Mouse (Mus musculus): ENCODE data around the gene Prr15l. TPM values are rescaled to one million over a fixed set of nuclear protein-coding genes. Genes with fewer than 3 reads are reported as not detected.

The Prr15l gene
- polyA plus RNA-seq, 1 experiment, result 137 TPM

DNA sequence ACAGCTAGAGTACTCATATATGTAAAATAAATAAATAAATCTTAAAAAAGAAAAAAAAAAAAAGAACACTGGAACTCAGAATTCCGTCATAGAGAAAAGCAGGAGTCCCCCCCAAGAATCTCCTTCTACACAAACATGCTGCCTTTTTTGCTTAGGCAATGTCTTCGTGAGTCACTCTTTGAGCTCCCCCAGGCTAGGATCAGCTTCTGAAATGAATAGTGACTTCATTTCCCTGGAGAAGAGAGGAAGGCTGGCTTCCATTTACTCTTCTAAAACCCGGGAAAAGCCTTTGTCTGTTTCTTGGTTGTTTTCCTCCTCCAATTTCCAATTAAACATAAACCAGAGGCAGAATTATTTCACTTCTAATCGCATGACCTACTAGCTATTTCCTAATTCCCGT, 45.0 kb downstream of the Prr15l start:
- 0 out of 2 replicates have a peak overlapping the region, but pooled peaks have one; percentile 9 for H3K27ac ChIP-seq (ENCODE audit: insufficient read depth, low read depth, low read length)
- H3K36me3 ChIP-seq (ENCODE audit: control insufficient read depth, insufficient read depth, low read length), result no peaks in the 10 kb centered on the region
- no peaks in the 10 kb centered on the region for H3K27me3 ChIP-seq (ENCODE audit: control insufficient read depth, insufficient read depth, low read length)
- TF ChIP-seq CTCF (IDR thresholded peaks at IDR 0.05; ENCODE audit: extremely low read depth, insufficient read length, insufficient replicate concordance, low read depth, low read length) (no peak), POLR2A (IDR thresholded peaks at IDR 0.05; ENCODE audit: low read depth, low read length) (no peak)
- 78% methylated on average over 5 of the region's 5 CpGs for WGBS
- peaks cover 16% of the 10 kb centered on the region; the same call in 1 of the 2 replicates for H3K4me1 ChIP-seq (ENCODE audit: control insufficient read depth, insufficient read depth, insufficient read length, low read length)
- H3K4me3 ChIP-seq (ENCODE audit: low read depth, low read length), result no peak overlapping the region

DNA sequence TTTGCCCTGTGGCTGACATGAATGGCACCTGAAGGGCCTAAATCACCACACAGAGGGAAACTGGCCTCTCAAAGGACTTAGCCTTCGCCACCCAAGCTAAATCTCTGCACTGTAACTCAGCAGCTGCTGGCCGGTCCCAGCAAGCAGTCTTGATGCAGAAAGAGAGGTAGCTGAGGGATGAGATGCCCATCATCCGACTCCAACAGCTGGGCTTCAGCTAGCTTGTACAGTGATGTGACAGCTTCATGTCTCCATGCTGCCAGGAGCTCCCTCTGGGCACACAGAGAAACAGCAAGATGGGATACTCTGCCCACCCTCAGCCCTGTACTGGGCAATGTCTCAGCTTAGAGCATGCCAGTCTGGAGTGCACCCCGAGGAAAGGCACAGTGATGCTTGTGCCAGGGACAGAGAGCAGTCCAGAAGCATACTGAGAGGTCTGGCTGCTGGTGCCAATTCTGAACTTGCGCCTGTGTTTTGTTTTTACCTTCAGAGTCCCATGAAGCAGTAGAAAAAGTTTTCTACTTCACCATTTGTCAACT, 45.6 kb downstream of the Prr15l start:
- 85% methylated on average over 5 of the region's 5 CpGs for WGBS
- H3K27ac ChIP-seq (ENCODE audit: insufficient read depth, low read depth, low read length), result 0 out of 2 replicates have a peak overlapping the region, but pooled peaks have one; percentile 9

DNA sequence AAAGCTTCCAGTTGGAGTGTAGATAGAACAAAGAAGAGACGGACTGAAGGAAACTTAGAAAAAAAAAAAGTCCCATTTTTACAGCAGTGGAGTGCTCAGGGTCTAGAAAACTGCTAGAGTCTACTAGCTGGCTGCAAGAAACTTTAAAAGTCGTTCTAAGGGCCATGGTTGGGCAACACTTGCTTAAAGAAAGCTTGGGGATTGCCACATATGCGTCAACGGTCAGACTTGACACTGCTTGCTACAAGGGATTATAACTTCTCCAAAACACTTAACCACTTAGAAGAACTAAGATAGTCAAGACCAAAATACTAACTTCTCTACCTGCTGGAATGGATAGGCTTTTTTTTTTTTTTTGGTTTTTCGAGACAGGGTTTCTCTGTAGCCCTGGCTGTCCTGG, 46.9 kb downstream of the Prr15l start:
- no peak overlapping the region for H3K27ac ChIP-seq (ENCODE audit: insufficient read depth, low read depth, low read length)

More for the DNA sequence above, 45.6 kb downstream of the Prr15l start:
- Histone ChIP-seq H3K4me1 (ENCODE audit: control insufficient read depth, insufficient read depth, insufficient read length, low read length) (peaks cover 14% of the 10 kb centered on the region), H3K36me3 (ENCODE audit: control insufficient read depth, insufficient read depth, low read length) (no peaks in the 10 kb centered on the region), H3K4me3 (ENCODE audit: low read depth, low read length) (no peak overlapping the region), H3K27me3 (ENCODE audit: control insufficient read depth, insufficient read depth, low read length) (no peaks in the 10 kb centered on the region)
- TF ChIP-seq POLR2A (IDR thresholded peaks at IDR 0.05; ENCODE audit: low read depth, low read length), result no peak
- no peak for TF ChIP-seq CTCF (IDR thresholded peaks at IDR 0.05; ENCODE audit: extremely low read depth, insufficient read length, insufficient replicate concordance, low read depth, low read length)

DNA sequence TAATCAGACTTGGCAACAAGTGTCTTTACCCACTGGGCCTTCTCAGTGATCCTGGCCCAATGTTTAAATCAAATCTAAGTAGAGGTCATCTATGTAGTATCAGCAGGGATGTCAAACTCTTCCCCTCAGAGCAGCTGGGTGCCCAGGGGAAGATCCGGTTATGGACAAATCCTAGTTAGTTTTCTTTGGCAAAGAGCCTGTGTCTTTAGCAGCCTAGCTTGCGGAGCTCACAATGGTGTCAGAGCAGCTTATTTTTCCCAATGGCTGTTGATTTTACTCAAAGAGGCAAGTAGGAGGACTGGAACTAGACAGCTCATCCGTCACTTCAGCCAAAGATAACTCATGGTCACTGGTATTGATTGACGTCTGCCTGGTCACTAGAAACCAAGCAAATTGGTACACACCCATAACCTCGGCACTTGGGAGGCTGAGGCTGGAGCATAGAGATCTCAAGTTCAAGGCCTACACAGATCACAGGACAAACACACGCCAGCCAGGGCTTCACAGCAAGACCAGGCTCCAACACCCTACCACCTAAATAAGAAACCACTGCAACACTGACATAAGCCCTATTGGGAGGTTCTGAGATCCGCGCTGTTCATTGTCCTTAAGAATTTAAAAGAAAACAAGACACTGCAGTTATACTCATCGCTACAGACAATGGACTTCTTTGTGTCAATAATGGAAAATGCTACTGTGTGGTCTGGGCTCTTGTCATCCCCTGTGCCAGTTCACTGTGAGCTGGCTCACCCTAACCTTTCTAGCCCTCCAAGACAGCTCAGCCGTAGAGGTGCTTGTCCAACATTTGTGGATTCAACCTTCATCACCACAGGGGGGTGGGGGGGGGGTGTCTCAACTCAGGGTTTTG, 47.8 kb downstream of the Prr15l start:
- Histone ChIP-seq H3K36me3 (ENCODE audit: control insufficient read depth, insufficient read depth, low read length) (no peaks in the 10 kb centered on the region), H3K27me3 (ENCODE audit: control insufficient read depth, insufficient read depth, low read length) (no peaks in the 10 kb centered on the region), H3K4me1 (ENCODE audit: control insufficient read depth, insufficient read depth, insufficient read length, low read length) (peaks cover 9% of the 10 kb centered on the region), H3K4me3 (ENCODE audit: low read depth, low read length) (no peak overlapping the region), H3K27ac (ENCODE audit: insufficient read depth, low read depth, low read length) (no peak overlapping the region)
- 82% methylated on average over 10 of the region's 10 CpGs for WGBS
- TF ChIP-seq CTCF (IDR thresholded peaks at IDR 0.05; ENCODE audit: extremely low read depth, insufficient read length, insufficient replicate concordance, low read depth, low read length) (no peak), POLR2A (IDR thresholded peaks at IDR 0.05; ENCODE audit: low read depth, low read length) (no peak)

More for the DNA sequence above, 46.9 kb downstream of the Prr15l start:
- no peak overlapping the region for H3K4me3 ChIP-seq (ENCODE audit: low read depth, low read length)
- peaks cover 9% of the 10 kb centered on the region for H3K4me1 ChIP-seq (ENCODE audit: control insufficient read depth, insufficient read depth, insufficient read length, low read length)
- no peaks in the 10 kb centered on the region for H3K36me3 ChIP-seq (ENCODE audit: control insufficient read depth, insufficient read depth, low read length)
- WGBS, result 71% methylated on average over 5 of the region's 5 CpGs
- no peaks in the 10 kb centered on the region for H3K27me3 ChIP-seq (ENCODE audit: control insufficient read depth, insufficient read depth, low read length)
- TF ChIP-seq POLR2A (IDR thresholded peaks at IDR 0.05; ENCODE audit: low read depth, low read length) (no peak), CTCF (IDR thresholded peaks at IDR 0.05; ENCODE audit: extremely low read depth, insufficient read length, insufficient replicate concordance, low read depth, low read length) (no peak)

DNA sequence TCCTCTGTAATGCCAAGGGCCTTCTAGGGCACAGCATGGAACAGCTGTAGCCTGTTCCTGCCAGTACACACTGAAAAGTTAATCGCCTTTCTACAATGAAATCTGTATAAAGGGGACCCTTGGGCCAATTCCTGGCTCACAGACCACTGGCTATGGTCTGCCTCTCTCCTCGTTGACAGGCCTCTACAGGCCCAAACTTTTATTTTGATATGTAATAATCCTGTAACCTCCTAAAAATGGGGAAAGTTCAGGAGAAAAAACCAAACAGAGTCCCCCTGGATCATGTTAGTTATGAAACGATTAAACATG, 48.4 kb downstream of the Prr15l start:
- TF ChIP-seq CTCF (IDR thresholded peaks at IDR 0.05; ENCODE audit: extremely low read depth, insufficient read length, insufficient replicate concordance, low read depth, low read length) (no peak), POLR2A (IDR thresholded peaks at IDR 0.05; ENCODE audit: low read depth, low read length) (no peak)
- no peak overlapping the region for H3K4me3 ChIP-seq (ENCODE audit: low read depth, low read length)
- H3K27me3 ChIP-seq (ENCODE audit: control insufficient read depth, insufficient read depth, low read length), result no peaks in the 10 kb centered on the region
- H3K27ac ChIP-seq (ENCODE audit: insufficient read depth, low read depth, low read length), result no peak overlapping the region
- H3K4me1 ChIP-seq (ENCODE audit: control insufficient read depth, insufficient read depth, insufficient read length, low read length), result peaks cover 6% of the 10 kb centered on the region
- no peaks in the 10 kb centered on the region for H3K36me3 ChIP-seq (ENCODE audit: control insufficient read depth, insufficient read depth, low read length)
- WGBS, result 31% methylated on average over 3 of the region's 3 CpGs

DNA sequence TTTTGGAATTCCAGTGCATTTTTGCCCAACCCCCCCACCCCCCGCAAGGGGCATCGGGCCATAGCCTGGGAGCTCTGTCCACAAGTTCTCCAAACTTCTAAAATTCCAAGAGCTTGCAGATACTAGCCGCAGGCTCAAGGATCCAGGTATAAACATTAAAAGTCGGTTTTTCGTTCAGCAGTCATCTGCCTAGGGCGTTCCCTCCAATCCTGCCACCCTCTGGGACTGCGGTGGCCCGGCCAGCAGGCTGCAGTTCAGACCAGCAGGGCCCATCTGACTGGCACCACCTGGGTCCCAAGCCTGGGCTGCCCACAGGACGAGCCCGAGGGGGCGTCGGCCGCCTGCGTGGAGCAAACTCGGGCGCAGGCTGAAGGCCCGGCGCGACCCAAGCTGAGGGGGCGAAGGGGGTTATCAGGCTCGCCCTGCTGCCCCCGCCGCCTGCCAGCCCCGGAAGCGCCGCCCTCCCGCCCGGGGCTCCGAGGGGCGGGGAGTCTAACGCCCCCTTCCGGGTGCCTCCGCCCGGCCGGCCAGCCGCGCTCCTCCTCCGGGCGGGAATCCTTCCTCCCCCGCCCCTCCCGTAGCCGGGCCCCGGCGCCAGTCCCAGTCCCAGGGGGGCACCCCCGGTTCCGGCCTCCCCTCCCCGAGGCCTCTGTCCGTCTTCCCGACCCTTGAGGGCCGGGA, 49.1 kb downstream of the Prr15l start:
- WGBS, result 1% methylated on average over 49 of the region's 50 CpGs
- Histone ChIP-seq H3K36me3 (ENCODE audit: control insufficient read depth, insufficient read depth, low read length) (no peaks in the 10 kb centered on the region), H3K27ac (ENCODE audit: insufficient read depth, low read depth, low read length) (peak overlapping the region; percentile 82), H3K27me3 (ENCODE audit: control insufficient read depth, insufficient read depth, low read length) (no peaks in the 10 kb centered on the region), H3K4me1 (ENCODE audit: control insufficient read depth, insufficient read depth, insufficient read length, low read length) (peaks cover 4% of the 10 kb centered on the region), H3K4me3 (ENCODE audit: low read depth, low read length) (peak overlapping the region; percentile 86)
- TF ChIP-seq CTCF (IDR thresholded peaks at IDR 0.05; ENCODE audit: extremely low read depth, insufficient read length, insufficient replicate concordance, low read depth, low read length) (peak; percentile 13; the same call in 1 of the 2 replicates), POLR2A (IDR thresholded peaks at IDR 0.05; ENCODE audit: low read depth, low read length) (no peak)

Measured in small intestine, adult 2 months (tissue).